Mouse (Mus musculus) cortical plate, adult 2 months (tissue): ENCODE results near the gene Hba-x.

Source experiments
- CTCF ChIP-seq: fragments of 200-500 bp; IDR thresholded peaks from 2 replicates; pipeline ENCODE4 v1.5.1; 2011; ENCODE audit warnings: mild to moderate bottlenecking, control low read depth, low read length; ENCODE audit not compliant: insufficient read depth; ENCODE audit errors: extremely low read depth
- POLR2A ChIP-seq: fragments of 200-500 bp; IDR thresholded peaks from 2 replicates; pipeline ENCODE4 v1.6.1; 2011; ENCODE audit warnings: mild to moderate bottlenecking, low read length, control low read depth; ENCODE audit not compliant: insufficient read depth; ENCODE audit errors: extremely low read depth

- TF ChIP-seq POLR2A (no peak), CTCF (no peak)
These were observed 38.8 kb upstream of the Hba-x start for GRCm38 (mm10) chr11:32237411-32237795.
